Mouse (Mus musculus) intestine, embryonic 16.5 days (tissue): ENCODE data around the gene Kif26b. TPM values are rescaled to one million over a fixed set of nuclear protein-coding genes. Genes with fewer than 3 reads are reported as not detected.

Source experiments
- ATAC-seq: fragments of 200-750 bp; cut with Nextera tagmentation; 2 replicates; pipeline ENCODE4 v1.8.0; 2017; ENCODE audit warnings: moderate TSS enrichment, moderate library complexity
- H3K27ac ChIP-seq: fragments of 300-500 bp; sonication (generic); 2 replicates; pipeline ENCODE4 v1.5.1; 2014; ENCODE audit warnings: mild to moderate bottlenecking, low read length
- H3K27me3 ChIP-seq: fragments of 300-500 bp; sonication (generic); replicated peaks from 2 replicates; pipeline ENCODE4 v1.6.1; 2014; ENCODE audit warnings: low read length, control low read depth, mixed read lengths; ENCODE audit not compliant: control insufficient read depth, insufficient read depth
- H3K36me3 ChIP-seq: fragments of 300-500 bp; sonication (generic); 2 replicates; pipeline ENCODE4 v1.6.1; 2014; ENCODE audit warnings: low read length, control low read depth; ENCODE audit not compliant: control insufficient read depth, insufficient read depth
- H3K4me1 ChIP-seq: fragments of 300-500 bp; sonication (generic); 2 replicates; pipeline ENCODE4 v1.6.1; 2014; ENCODE audit warnings: low read length, control low read depth, mixed read lengths; ENCODE audit not compliant: control insufficient read depth, insufficient read depth
- H3K4me2 ChIP-seq: fragments of 300-500 bp; sonication (generic); 2 replicates; pipeline ENCODE4 v1.6.1; 2014; ENCODE audit warnings: low read depth, low read length, control low read depth
- H3K4me3 ChIP-seq: fragments of 300-500 bp; sonication (generic); 2 replicates; pipeline ENCODE4 v1.5.1; 2014; ENCODE audit warnings: mild to moderate bottlenecking, low read length
- H3K9ac ChIP-seq: fragments of 300-500 bp; sonication (generic); 2 replicates; pipeline ENCODE4 v1.6.1; 2014; ENCODE audit warnings: low read depth, low read length
- H3K9me3 ChIP-seq: fragments of 300-500 bp; sonication (generic); 2 replicates; pipeline ENCODE4 v1.6.1; 2016; ENCODE audit warnings: low read length, control low read depth; ENCODE audit not compliant: control insufficient read depth
- WGBS: fragments of 180-500 bp; shearing (Covaris S2); extraction: QIAGEN DNeasy Blood & Tissue Kit; methylation state at CpG from one replicate; pipeline ENCODE4 v1.1.7; 2014; 5-methylcytosine and 5-hydroxymethylcytosine counted together
- polyA plus RNA-seq: library from polyadenylated mRNA; unstranded; fragments of >200 nt; fragmentation: Nextera tagmentation; extraction: Ambion mirVana; gene quantifications from 2 replicates; pipeline ENCODE4 v1.2.1, GENCODE M21; 2015

Gene Kif26b
- polyA plus RNA-seq, 1 experiment from 2014 or later: 1.5 TPM

DNA sequence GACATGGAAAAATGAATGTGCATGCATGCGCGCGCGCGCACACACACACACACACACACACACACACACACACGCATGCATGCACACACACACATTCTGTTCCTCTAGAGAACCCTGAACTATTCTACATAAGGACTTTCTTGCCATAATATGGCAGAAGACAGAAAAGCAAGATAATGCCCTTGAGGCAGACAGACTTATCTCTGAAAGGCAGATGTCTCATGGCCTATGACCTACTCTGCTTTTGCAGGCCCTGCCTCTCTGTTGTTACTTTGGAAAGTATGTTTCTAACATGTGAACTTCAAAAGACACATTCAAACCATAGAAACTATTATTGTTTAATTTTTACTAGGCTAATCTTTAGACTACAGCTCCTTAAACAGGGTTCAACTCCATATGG lies 255.1 kb downstream of the Kif26b start:
- Histone ChIP-seq H3K4me2 (no peak overlapping the region), H3K9ac (no peak overlapping the region), H3K27me3 (no peaks in the 10 kb centered on the region), H3K27ac (no peak overlapping the region), H3K36me3 (no peaks in the 10 kb centered on the region), H3K4me1 (no peaks in the 10 kb centered on the region), H3K4me3 (no peak overlapping the region), H3K9me3 (no peaks in the 10 kb centered on the region)
- WGBS: 96% methylated on average over 6 of the region's 6 CpGs
- no peak for ATAC-seq

DNA sequence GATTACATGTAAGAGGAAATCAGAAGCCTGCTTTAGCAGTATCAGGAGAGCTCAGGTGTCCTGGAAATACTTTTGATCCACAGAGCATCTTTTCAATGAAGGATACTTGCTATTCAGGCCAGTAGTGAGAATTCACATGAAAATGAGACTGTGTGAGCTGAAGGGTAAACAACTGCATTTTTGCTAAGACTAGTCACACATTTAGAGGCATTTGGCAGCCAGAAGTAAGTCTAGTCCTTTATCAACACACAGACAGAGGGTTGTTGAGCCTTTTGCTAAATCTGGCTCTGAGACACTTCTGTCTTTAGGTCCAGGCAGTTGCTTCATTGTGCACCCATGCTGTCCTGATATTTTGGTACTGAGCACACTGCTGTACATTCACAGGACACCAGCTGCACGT lies 262.3 kb downstream of the Kif26b start:
- Histone ChIP-seq H3K27me3 (no peaks in the 10 kb centered on the region), H3K9ac (no peak overlapping the region), H3K4me1 (peaks cover 3% of the 10 kb centered on the region; the same call in 1 of the 2 replicates), H3K9me3 (no peaks in the 10 kb centered on the region), H3K36me3 (no peaks in the 10 kb centered on the region), H3K4me2 (no peak overlapping the region), H3K27ac (no peak overlapping the region), H3K4me3 (no peak overlapping the region)
- 24% methylated on average over 1 of the region's 1 CpGs for WGBS
- no peak for ATAC-seq

GRCm38 (mm10) chr1:178792726-178793125 lies 263.8 kb downstream of the Kif26b start:
- Histone ChIP-seq H3K4me1 (peaks cover 3% of the 10 kb centered on the region; the same call in 1 of the 2 replicates), H3K4me2 (no peak overlapping the region), H3K9me3 (no peaks in the 10 kb centered on the region), H3K27me3 (no peaks in the 10 kb centered on the region), H3K4me3 (no peak overlapping the region), H3K36me3 (no peaks in the 10 kb centered on the region), H3K27ac (no peak overlapping the region), H3K9ac (no peak overlapping the region)
- 88% methylated on average over 5 of the region's 5 CpGs for WGBS
- ATAC-seq: no peak

GRCm38 (mm10) chr1:178794866-178795265 lies 265.9 kb downstream of the Kif26b start:
- WGBS: 91% methylated on average over 7 of the region's 7 CpGs
- H3K9ac ChIP-seq: no peak overlapping the region
- no peak overlapping the region for H3K4me3 ChIP-seq
- no peak overlapping the region for H3K27ac ChIP-seq
- peaks cover 8% of the 10 kb centered on the region for H3K4me1 ChIP-seq
- H3K4me2 ChIP-seq: no peak overlapping the region
- H3K9me3 ChIP-seq: no peaks in the 10 kb centered on the region
- no peaks in the 10 kb centered on the region for H3K36me3 ChIP-seq
- no peak for ATAC-seq
- H3K27me3 ChIP-seq: no peaks in the 10 kb centered on the region

- Histone ChIP-seq H3K27ac (no peak overlapping the region), H3K4me1 (peaks cover 5% of the 10 kb centered on the region), H3K27me3 (no peaks in the 10 kb centered on the region), H3K9me3 (no peaks in the 10 kb centered on the region), H3K9ac (no peak overlapping the region), H3K4me3 (no peak overlapping the region), H3K36me3 (no peaks in the 10 kb centered on the region), H3K4me2 (no peak overlapping the region)
- ATAC-seq: no peak
- WGBS: 72% methylated on average over 2 of the region's 2 CpGs
Observed at GRCm38 (mm10) chr1:178797388-178797787, 268.5 kb downstream of the Kif26b start.

DNA sequence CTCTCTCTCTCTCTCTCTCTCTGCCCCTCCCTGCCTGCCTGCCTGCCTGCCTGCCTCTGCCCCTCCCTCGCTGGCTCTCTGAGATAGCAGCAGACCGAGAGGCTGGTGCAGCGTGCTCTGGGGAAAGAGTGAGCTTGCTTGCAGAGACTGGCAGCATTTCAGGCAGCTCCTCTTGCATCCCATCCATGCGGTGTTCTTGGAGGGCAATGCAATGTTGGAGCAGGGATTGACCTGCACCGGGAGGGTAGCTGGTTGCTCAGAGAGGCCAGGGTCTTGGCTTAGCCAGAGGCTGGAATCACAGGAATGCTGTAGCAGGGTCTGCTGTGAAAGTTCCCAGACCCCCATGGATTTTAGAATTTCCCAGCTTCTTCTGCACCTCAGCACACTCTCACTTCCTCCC lies 269.4 kb downstream of the Kif26b start:
- Histone ChIP-seq H3K9me3 (no peaks in the 10 kb centered on the region), H3K4me3 (no peak overlapping the region), H3K9ac (no peak overlapping the region), H3K4me1 (peaks cover 5% of the 10 kb centered on the region), H3K4me2 (peak overlapping the region; percentile 15; the same call in 1 of the 2 replicates), H3K36me3 (no peaks in the 10 kb centered on the region), H3K27ac (no peak overlapping the region), H3K27me3 (no peaks in the 10 kb centered on the region)
- WGBS: 6% methylated on average over 5 of the region's 5 CpGs
- ATAC-seq: no peak; the same call in 1 of the 2 replicates

GRCm38 (mm10) chr1:178798886-178799285 lies 270.0 kb downstream of the Kif26b start:
- Histone ChIP-seq H3K4me1 (peaks cover 5% of the 10 kb centered on the region), H3K9me3 (no peaks in the 10 kb centered on the region), H3K27ac (no peak overlapping the region), H3K27me3 (no peaks in the 10 kb centered on the region), H3K4me3 (no peak overlapping the region), H3K36me3 (no peaks in the 10 kb centered on the region), H3K9ac (no peak overlapping the region), H3K4me2 (no peak overlapping the region)
- ATAC-seq: no peak
- WGBS: 64% methylated on average over 8 of the region's 8 CpGs

DNA sequence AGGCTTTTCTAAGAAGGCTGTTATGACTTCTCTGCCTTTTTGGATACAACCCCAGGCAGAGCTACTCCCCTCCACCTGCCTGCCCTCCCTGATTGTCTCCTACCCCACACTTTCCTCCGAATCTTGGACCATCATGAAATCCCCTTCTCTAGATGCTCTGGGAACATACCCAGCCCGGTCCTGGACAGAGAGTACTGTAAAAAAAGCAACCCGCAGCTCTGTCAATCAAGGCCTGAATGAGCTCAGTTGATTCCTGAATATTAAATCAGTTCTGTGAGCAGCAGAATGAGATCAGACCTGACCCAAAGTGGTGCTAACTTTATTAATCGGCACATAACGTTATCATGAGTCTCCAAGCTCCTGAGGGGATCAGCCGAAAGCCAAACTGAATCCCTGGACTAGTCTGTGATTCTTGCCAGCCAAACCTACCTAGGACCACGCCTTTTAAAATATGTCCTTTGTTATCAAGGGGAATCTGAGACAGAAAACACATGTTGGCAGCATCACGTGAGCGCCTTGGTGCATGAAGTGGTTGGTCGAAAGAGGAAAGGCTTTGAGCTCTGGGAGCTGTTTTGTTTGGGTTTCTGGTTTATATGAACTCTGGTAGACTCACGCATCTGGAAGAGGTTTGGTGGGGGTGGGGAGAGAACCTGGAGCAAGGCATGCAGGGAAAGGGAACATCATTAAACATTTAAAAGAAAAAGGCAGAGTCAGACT lies 271.1 kb downstream of the Kif26b start:
- H3K4me1 ChIP-seq: peaks cover 5% of the 10 kb centered on the region
- no peak overlapping the region for H3K9ac ChIP-seq
- H3K4me2 ChIP-seq: no peak overlapping the region
- H3K36me3 ChIP-seq: no peaks in the 10 kb centered on the region
- no peaks in the 10 kb centered on the region for H3K9me3 ChIP-seq
- no peak for ATAC-seq
- H3K4me3 ChIP-seq: no peak overlapping the region
- 52% methylated on average over 11 of the region's 11 CpGs for WGBS
- no peaks in the 10 kb centered on the region for H3K27me3 ChIP-seq
- no peak overlapping the region for H3K27ac ChIP-seq

DNA sequence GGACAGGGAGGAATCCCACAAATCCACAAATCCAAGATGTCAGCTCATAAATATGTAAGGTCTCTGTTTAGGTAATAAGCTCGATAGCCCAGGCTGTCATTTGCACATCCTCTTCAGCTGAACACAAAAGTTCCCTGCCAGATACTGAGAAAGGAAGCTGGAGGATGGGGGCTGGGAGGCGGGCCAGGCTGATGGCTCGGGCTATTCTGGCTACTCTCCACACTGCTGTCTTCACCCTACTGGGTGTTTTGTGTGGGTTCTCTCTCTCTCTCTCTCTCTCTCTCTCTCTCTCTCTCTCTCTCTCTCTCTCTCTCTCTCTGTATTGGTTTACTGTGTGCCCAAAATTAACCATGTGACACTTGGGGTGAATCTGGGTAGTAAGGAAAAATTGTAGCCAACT lies 274.2 kb downstream of the Kif26b start:
- Histone ChIP-seq H3K27ac (no peak overlapping the region), H3K27me3 (no peaks in the 10 kb centered on the region), H3K9ac (no peak overlapping the region), H3K9me3 (no peaks in the 10 kb centered on the region), H3K4me3 (no peak overlapping the region), H3K36me3 (no peaks in the 10 kb centered on the region), H3K4me1 (peaks cover 5% of the 10 kb centered on the region), H3K4me2 (no peak overlapping the region)
- 38% methylated on average over 3 of the region's 3 CpGs for WGBS
- ATAC-seq: no peak

DNA sequence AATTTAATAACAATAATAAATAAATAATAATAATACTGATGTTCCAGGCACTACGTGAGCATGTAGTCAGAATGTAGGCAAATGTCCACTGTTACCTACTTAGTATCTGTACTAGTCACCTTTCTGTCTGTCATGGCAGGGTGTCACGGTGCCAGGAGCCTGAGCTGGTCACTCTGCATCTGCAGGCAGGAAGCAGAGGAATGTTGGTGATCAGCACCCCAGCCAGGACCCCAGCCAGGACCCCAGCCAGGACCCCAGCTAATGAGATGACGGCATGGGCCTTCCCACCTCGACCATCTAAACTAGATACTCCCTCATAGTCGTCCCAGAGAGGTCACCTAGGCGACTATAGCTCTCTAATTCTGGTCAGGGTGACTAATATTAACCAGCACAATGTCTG lies 288.6 kb downstream of the Kif26b start:
- no peaks in the 10 kb centered on the region for H3K36me3 ChIP-seq
- no peaks in the 10 kb centered on the region for H3K9me3 ChIP-seq
- H3K27me3 ChIP-seq: no peaks in the 10 kb centered on the region
- 83% methylated on average over 6 of the region's 6 CpGs for WGBS
- no peak overlapping the region for H3K27ac ChIP-seq
- H3K4me1 ChIP-seq: no peaks in the 10 kb centered on the region
- H3K4me3 ChIP-seq: no peak overlapping the region
- no peak overlapping the region for H3K4me2 ChIP-seq
- H3K9ac ChIP-seq: no peak overlapping the region
- ATAC-seq: no peak
